Mouse (Mus musculus) G1E (cell line): ENCODE measurements around the gene Stx8.

Experiments
- CTCF ChIP-seq: IDR thresholded peaks from 2 replicates; pipeline ENCODE4 v1.5.1; 2012; ENCODE audit warnings: low read depth, low read length, inconsistent platforms, mixed read lengths
- GATA1 ChIP-seq: IDR thresholded peaks from 2 replicates; pipeline ENCODE4 v1.6.1; 2012; ENCODE audit warnings: borderline replicate concordance, low read length, inconsistent platforms, mixed read lengths
- GATA2 ChIP-seq: IDR thresholded peaks from 2 replicates; pipeline ENCODE4 v1.6.1; 2012; ENCODE audit warnings: low read depth, low read length, inconsistent platforms, borderline replicate concordance
- TAL1 ChIP-seq: conservative IDR thresholded peaks from 2 replicates; pipeline ENCODE4 v1.6.1; 2012; ENCODE audit warnings: low read depth, low read length, inconsistent platforms, mixed read lengths

GRCm38 (mm10) chr11:68126071-68126470 is 160.1 kb downstream of the Stx8 start:
- TF ChIP-seq CTCF (no peak), GATA1 (no peak), GATA2 (no peak), TAL1 (no peak)
